ENCODE assay signal across 8 mouse cellular contexts in the genomic region with DNA sequence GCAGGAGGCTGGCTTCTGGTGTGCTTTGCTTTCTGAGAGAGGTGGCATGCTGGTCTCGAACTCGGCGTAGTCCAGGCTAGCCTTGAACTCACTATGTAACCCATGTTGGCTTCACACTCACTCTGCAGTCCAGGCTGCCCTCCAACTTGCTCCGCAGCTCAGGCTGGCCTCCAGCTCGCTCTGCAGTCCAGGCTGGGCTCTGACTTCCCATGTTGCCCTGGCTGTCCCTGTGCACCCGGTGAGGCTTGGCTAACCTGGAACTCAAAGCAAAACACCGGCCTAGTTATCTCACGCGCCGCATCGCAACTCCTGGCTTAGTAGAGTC. TPM values are rescaled to one million over a fixed set of nuclear protein-coding genes. Genes with fewer than 3 reads are reported as not detected.
A peak's percentile ranks its signal among the peaks of the same experiment; 100 is the strongest.
DNase-seq lines count a peak whose midpoint lies in the region; ATAC-seq and TF ChIP-seq lines count a peak whose summit lies in the region.

No protein-coding gene starts in this region.

- peak overlapping the region; percentile 85 for H3K9ac ChIP-seq in lung, embryonic 14.5 days
- peak overlapping the region; percentile 90 for H3K9ac ChIP-seq in hindbrain, embryonic 11.5 days (ENCODE audit: low read depth, low read length)
- peak overlapping the region; percentile 95 for H3K9ac ChIP-seq in midbrain, embryonic 13.5 days (replicated peaks)

- H3K4me2 ChIP-seq in lung, embryonic 14.5 days, result peak overlapping the region; percentile 99
- peak overlapping the region; percentile 98 for H3K4me2 ChIP-seq in hindbrain, embryonic 11.5 days (replicated peaks; ENCODE audit: low read depth, low read length)
- H3K4me2 ChIP-seq in midbrain, embryonic 13.5 days (replicated peaks), result peak overlapping the region; percentile 100

- WGBS in lung, embryonic 14.5 days, result 19% methylated on average over 11 of the region's 11 CpGs
- WGBS in hindbrain, embryonic 11.5 days, result 22% methylated on average over 11 of the region's 11 CpGs
- 18% methylated on average over 11 of the region's 11 CpGs for WGBS in midbrain, embryonic 13.5 days

- peak; percentile 17 for DNase-seq in lung, embryonic 14.5 days
- DNase-seq in lung, postnatal 25 days (ENCODE audit: low spot score), result no peak
- DNase-seq in cerebellum, adult 8-10 months, result peak; percentile 58
- peak; percentile 21 for DNase-seq in hindbrain, embryonic 11.5 days (ENCODE audit: low spot score)
- DNase-seq in T-cell, adult 2 months (ENCODE audit: low spot score), result no peak
- no peak for DNase-seq in thymus, postnatal 36 days
- DNase-seq in urinary bladder, postnatal 25 days (ENCODE audit: low spot score), result no peak

- no peak overlapping the region for H3K27ac ChIP-seq in lung, embryonic 14.5 days (ENCODE audit: low read depth)
- H3K27ac ChIP-seq in hindbrain, embryonic 11.5 days (ENCODE audit: low read depth, low read length), result no peak overlapping the region
- no peak overlapping the region for H3K27ac ChIP-seq in midbrain, embryonic 13.5 days

- no peaks in the 10 kb centered on the region for H3K27me3 ChIP-seq in lung, embryonic 14.5 days (ENCODE audit: insufficient read depth, low read length)
- H3K27me3 ChIP-seq in hindbrain, embryonic 11.5 days (ENCODE audit: control insufficient read depth, insufficient read depth, low read length), result no peaks in the 10 kb centered on the region
- no peaks in the 10 kb centered on the region for H3K27me3 ChIP-seq in midbrain, embryonic 13.5 days

- H3K36me3 ChIP-seq in lung, embryonic 14.5 days (ENCODE audit: insufficient read depth), result peaks cover 23% of the 10 kb centered on the region
- no peaks in the 10 kb centered on the region for H3K36me3 ChIP-seq in hindbrain, embryonic 11.5 days (ENCODE audit: control insufficient read depth, insufficient read depth, low read length)
- peaks cover 27% of the 10 kb centered on the region for H3K36me3 ChIP-seq in midbrain, embryonic 13.5 days

- H3K9me3 ChIP-seq in lung, embryonic 14.5 days (ENCODE audit: low read depth, low read length), result no peaks in the 10 kb centered on the region
- no peaks in the 10 kb centered on the region for H3K9me3 ChIP-seq in hindbrain, embryonic 11.5 days (ENCODE audit: control insufficient read depth, low read length)
- H3K9me3 ChIP-seq in midbrain, embryonic 13.5 days, result no peaks in the 10 kb centered on the region

- no peak for ATAC-seq in lung, embryonic 14.5 days (ENCODE audit: insufficient read depth)
- no peak for ATAC-seq in hindbrain, embryonic 11.5 days (ENCODE audit: low FRiP score)
- peak; percentile 5; the same call in 1 of the 2 replicates for ATAC-seq in midbrain, embryonic 13.5 days

- H3K4me1 ChIP-seq in lung, embryonic 14.5 days (ENCODE audit: insufficient read depth), result peaks cover 4% of the 10 kb centered on the region; the same call in 1 of the 2 replicates
- H3K4me1 ChIP-seq in hindbrain, embryonic 11.5 days (replicated peaks; ENCODE audit: control insufficient read depth, insufficient read depth, low read length), result peaks cover 6% of the 10 kb centered on the region; the same call in 1 of the 2 replicates
- peaks cover 42% of the 10 kb centered on the region for H3K4me1 ChIP-seq in midbrain, embryonic 13.5 days (replicated peaks)

- H3K4me3 ChIP-seq in lung, embryonic 14.5 days (ENCODE audit: low read depth, low read length), result peak overlapping the region; percentile 81
- H3K4me3 ChIP-seq in hindbrain, embryonic 11.5 days (ENCODE audit: low read depth, low read length), result peak overlapping the region; percentile 92
- peak overlapping the region; percentile 93 for H3K4me3 ChIP-seq in midbrain, embryonic 13.5 days (replicated peaks)

- TF ChIP-seq CTCF in lung, embryonic 14.5 days (IDR thresholded peaks at IDR 0.05; ENCODE audit: low read depth), result no peak

RNA-seq across cellular contexts. Expression of a gene that starts 0.6 kb away (rescaled TPM):
- 32.3 and 38.7 TPM in 2 replicates for polyA plus RNA-seq in lung, embryonic 14.5 days (2014; fragmentation: Nextera tagmentation; extraction: Ambion mirVana)
- polyA plus RNA-seq in hindbrain, embryonic 11.5 days (2014; fragmentation: Nextera tagmentation; extraction: Ambion mirVana), result 25.1 and 25.4 TPM in 2 replicates
- 56.9 and 61.1 TPM in 2 replicates for polyA plus RNA-seq in midbrain, embryonic 13.5 days (2015; fragmentation: Nextera tagmentation; extraction: Ambion mirVana)

RNA-seq across cellular contexts. Expression of a gene that starts 0.7 kb away (rescaled TPM):
- polyA plus RNA-seq in lung, embryonic 14.5 days (2014; fragmentation: Nextera tagmentation; extraction: Ambion mirVana), result 334 and 337 TPM in 2 replicates
- polyA plus RNA-seq in hindbrain, embryonic 11.5 days (2014; fragmentation: Nextera tagmentation; extraction: Ambion mirVana), result 260 and 271 TPM in 2 replicates
- polyA plus RNA-seq in midbrain, embryonic 13.5 days (2015; fragmentation: Nextera tagmentation; extraction: Ambion mirVana), result 249 and 254 TPM in 2 replicates

RNA-seq across cellular contexts. Expression of a gene that starts 11.9 kb away (rescaled TPM):
- 0.05 and 0.17 TPM in 2 replicates for polyA plus RNA-seq in lung, embryonic 14.5 days (2014; fragmentation: Nextera tagmentation; extraction: Ambion mirVana)
- polyA plus RNA-seq in hindbrain, embryonic 11.5 days (2014; fragmentation: Nextera tagmentation; extraction: Ambion mirVana), result 0.24 and 0.29 TPM in 2 replicates
- 1.5 and 1.9 TPM in 2 replicates for polyA plus RNA-seq in midbrain, embryonic 13.5 days (2015; fragmentation: Nextera tagmentation; extraction: Ambion mirVana)

RNA-seq across cellular contexts. Expression of a gene that starts 15.9 kb away (rescaled TPM):
- polyA plus RNA-seq in lung, embryonic 14.5 days (2014; fragmentation: Nextera tagmentation; extraction: Ambion mirVana), result 0.05 TPM in 1 of 2 replicates, not detected in the other
- 0.05 and 0.06 TPM in 2 replicates for polyA plus RNA-seq in hindbrain, embryonic 11.5 days (2014; fragmentation: Nextera tagmentation; extraction: Ambion mirVana)
- polyA plus RNA-seq in midbrain, embryonic 13.5 days (2015; fragmentation: Nextera tagmentation; extraction: Ambion mirVana), result 0.15 and 0.31 TPM in 2 replicates

RNA-seq across cellular contexts. Expression of a gene that starts 29.3 kb away (rescaled TPM):
- polyA plus RNA-seq in lung, embryonic 14.5 days (2014; fragmentation: Nextera tagmentation; extraction: Ambion mirVana), result 1,866 and 1,984 TPM in 2 replicates
- polyA plus RNA-seq in hindbrain, embryonic 11.5 days (2014; fragmentation: Nextera tagmentation; extraction: Ambion mirVana), result 1,755 and 1,772 TPM in 2 replicates
- polyA plus RNA-seq in midbrain, embryonic 13.5 days (2015; fragmentation: Nextera tagmentation; extraction: Ambion mirVana), result 1,319 and 1,425 TPM in 2 replicates

Comparison
In these comparisons a context has a peak if more than half of its experiments do, and no peak if none do; other contexts are left out.
1. DNase-seq: peak in lung, embryonic 14.5 days (single experiment), cerebellum, adult 8-10 months (single experiment) and hindbrain, embryonic 11.5 days (single experiment); none in lung, postnatal 25 days (single experiment), T-cell, adult 2 months (single experiment), thymus, postnatal 36 days (0 of 2) and urinary bladder, postnatal 25 days (single experiment).
2. Peak in every context shown above with its lines, with median percentiles within 50 percentile points of each other: H3K4me2 ChIP-seq, H3K4me3 ChIP-seq and H3K9ac ChIP-seq.